Mouse (Mus musculus): ENCODE measurements at regions not wholly inside any gene's neighbourhood (a gene's known extent, or its start where the extent isn't known, plus 50 kb on each side); places are given as distances from the start of the nearest gene placed in this dataset.

- TF ChIP-seq CTCF (conservative IDR thresholded peaks at IDR 0.05; ENCODE audit: insufficient read depth, insufficient read length, low read depth, low read length) (no peak), POLR2A (IDR thresholded peaks at IDR 0.05; ENCODE audit: low read depth, low read length) (no peak)
Observed at GRCm38 (mm10) chr12:77834891-77835290, 359.2 kb upstream of the Gm6657 start.
